Mouse (Mus musculus) hindbrain, postnatal 0 days (tissue): ENCODE results near the gene Zfp362. TPM values are rescaled to one million over a fixed set of nuclear protein-coding genes. Genes with fewer than 3 reads are reported as not detected.

Experiments
- ATAC-seq: fragments of 200-750 bp; cut with Nextera tagmentation; 2 replicates; pipeline ENCODE4 v1.8.0; 2017; ENCODE audit warnings: mild to moderate bottlenecking, moderate TSS enrichment, moderate library complexity
- DNase-seq: peaks from one replicate; pipeline ENCODE4 v3.0.0-alpha.2; 2015; ENCODE audit warnings: low spot score
- H3K27ac ChIP-seq: fragments of 300-500 bp; sonication (generic); 2 replicates; pipeline ENCODE4 v1.5.1; 2014; ENCODE audit warnings: mild to moderate bottlenecking
- H3K27me3 ChIP-seq: fragments of 300-500 bp; sonication (generic); 2 replicates; pipeline ENCODE4 v1.6.1; 2014; ENCODE audit warnings: low read length, mixed read lengths; ENCODE audit not compliant: insufficient read depth
- H3K36me3 ChIP-seq: fragments of 300-500 bp; sonication (generic); 2 replicates; pipeline ENCODE4 v1.6.1; 2014; ENCODE audit warnings: low read length, mixed read lengths; ENCODE audit not compliant: insufficient read depth
- H3K4me1 ChIP-seq: fragments of 300-500 bp; sonication (generic); 2 replicates; pipeline ENCODE4 v1.6.1; 2014; ENCODE audit warnings: antibody characterized with exemption, low read length, mixed read lengths; ENCODE audit not compliant: insufficient read depth
- H3K4me2 ChIP-seq: fragments of 300-500 bp; sonication (generic); 2 replicates; pipeline ENCODE4 v1.6.1; 2014; ENCODE audit warnings: low read depth, mild to moderate bottlenecking, low read length, moderate library complexity, mixed read lengths
- H3K4me3 ChIP-seq: fragments of 300-500 bp; sonication (generic); 2 replicates; pipeline ENCODE4 v1.5.1; 2014; ENCODE audit warnings: low read length
- H3K9ac ChIP-seq: fragments of 300-500 bp; sonication (generic); replicated peaks from 2 replicates; pipeline ENCODE4 v1.6.1; 2014; ENCODE audit warnings: mild to moderate bottlenecking, low read length, moderate library complexity, mixed read lengths
- H3K9me3 ChIP-seq: fragments of 300-500 bp; sonication (generic); 2 replicates; pipeline ENCODE4 v1.6.1; 2016; ENCODE audit warnings: low read length, mixed read lengths
- CTCF ChIP-seq: IDR thresholded peaks from 2 replicates; pipeline ENCODE4 v1.5.1; 2016; ENCODE audit warnings: antibody characterized with exemption, control low read depth, low read depth
- WGBS: fragments of 180-500 bp; shearing (Covaris S2); extraction: QIAGEN DNeasy Blood & Tissue Kit; methylation state at CpG from one replicate; pipeline ENCODE4 v1.1.7; 2014; 5-methylcytosine and 5-hydroxymethylcytosine counted together
- polyA plus RNA-seq: library from polyadenylated mRNA; unstranded; fragments of >200 nt; fragmentation: Nextera tagmentation; extraction: Ambion mirVana; gene quantifications from 2 replicates; pipeline ENCODE4 v1.2.1, GENCODE M21; 2015
- total RNA-seq: library from RNA; depleted of rRNA; stranded (reverse); fragments of >200 nt; gene quantifications from 2 replicates; pipeline ENCODE4 v1.2.3, GENCODE M21; 2014

The Zfp362 gene
- total and polyA plus RNA-seq, 2 experiments from 2014 or later: 24.9 to 25.6 TPM

GRCm38 (mm10) chr4:128803569-128803968 is 2.3 kb downstream of the Zfp362 start:
- H3K4me1 ChIP-seq: peaks cover 20% of the 10 kb centered on the region
- peak overlapping the region; percentile 72; the same call in 1 of the 2 replicates for H3K4me3 ChIP-seq
- no peaks in the 10 kb centered on the region for H3K27me3 ChIP-seq
- no peaks in the 10 kb centered on the region for H3K9me3 ChIP-seq
- ATAC-seq (no peak), DNase-seq (no peak)
- peak overlapping the region; percentile 80; the same call in 1 of the 2 replicates for H3K9ac ChIP-seq
- H3K27ac ChIP-seq: no peak overlapping the region
- WGBS: 55% methylated on average over 5 of the region's 5 CpGs
- H3K4me2 ChIP-seq: peak overlapping the region; percentile 95
- TF ChIP-seq CTCF: no peak
- no peaks in the 10 kb centered on the region for H3K36me3 ChIP-seq

GRCm38 (mm10) chr4:128801675-128802465 is 4.0 kb downstream of the Zfp362 start:
- no peaks in the 10 kb centered on the region for H3K27me3 ChIP-seq
- no peak overlapping the region for H3K4me3 ChIP-seq
- ATAC-seq (no peak), DNase-seq (no peak)
- H3K4me2 ChIP-seq: no peak overlapping the region
- H3K36me3 ChIP-seq: no peaks in the 10 kb centered on the region
- H3K27ac ChIP-seq: no peak overlapping the region
- no peak for TF ChIP-seq CTCF
- no peaks in the 10 kb centered on the region for H3K9me3 ChIP-seq
- WGBS: 61% methylated on average over 9 of the region's 9 CpGs
- no peak overlapping the region for H3K9ac ChIP-seq
- peaks cover 26% of the 10 kb centered on the region for H3K4me1 ChIP-seq

- Histone ChIP-seq H3K4me3 (no peak overlapping the region), H3K27ac (peak overlapping the region; percentile 7; the same call in 1 of the 2 replicates), H3K9ac (no peak overlapping the region), H3K36me3 (no peaks in the 10 kb centered on the region), H3K4me1 (peaks cover 12% of the 10 kb centered on the region), H3K4me2 (no peak overlapping the region), H3K27me3 (no peaks in the 10 kb centered on the region), H3K9me3 (no peaks in the 10 kb centered on the region)
- no peak for TF ChIP-seq CTCF
- 39% methylated on average over 8 of the region's 8 CpGs for WGBS
- DNase-seq (no peak), ATAC-seq (no peak)
These were observed 9.1 kb downstream of the Zfp362 start for GRCm38 (mm10) chr4:128796788-128797187.

- H3K36me3 ChIP-seq: no peaks in the 10 kb centered on the region
- ATAC-seq: peak; percentile 25; the same call in 1 of the 2 replicates
- no peak overlapping the region for H3K9ac ChIP-seq
- TF ChIP-seq CTCF: no peak
- no peaks in the 10 kb centered on the region for H3K9me3 ChIP-seq
- H3K4me3 ChIP-seq: no peak overlapping the region
- H3K27me3 ChIP-seq: no peaks in the 10 kb centered on the region
- H3K27ac ChIP-seq: no peak overlapping the region
- 7% methylated on average over 9 of the region's 9 CpGs for WGBS
- no peak overlapping the region for H3K4me2 ChIP-seq
- peaks cover 12% of the 10 kb centered on the region for H3K4me1 ChIP-seq
- peak; percentile 63 for DNase-seq
These were observed 10.2 kb downstream of the Zfp362 start for GRCm38 (mm10) chr4:128795596-128795995.

GRCm38 (mm10) chr4:128794198-128794597 is 11.6 kb downstream of the Zfp362 start:
- no peak for TF ChIP-seq CTCF
- ATAC-seq (no peak), DNase-seq (no peak)
- no peaks in the 10 kb centered on the region for H3K9me3 ChIP-seq
- 78% methylated on average over 8 of the region's 8 CpGs for WGBS
- no peak overlapping the region for H3K4me3 ChIP-seq
- H3K4me1 ChIP-seq: peaks cover 12% of the 10 kb centered on the region
- H3K27ac ChIP-seq: no peak overlapping the region
- no peak overlapping the region for H3K9ac ChIP-seq
- no peaks in the 10 kb centered on the region for H3K27me3 ChIP-seq
- no peak overlapping the region for H3K4me2 ChIP-seq
- no peaks in the 10 kb centered on the region for H3K36me3 ChIP-seq

- Histone ChIP-seq H3K4me2 (no peak overlapping the region), H3K36me3 (no peaks in the 10 kb centered on the region), H3K27me3 (no peaks in the 10 kb centered on the region), H3K9ac (no peak overlapping the region), H3K4me1 (peaks cover 12% of the 10 kb centered on the region), H3K4me3 (no peak overlapping the region), H3K27ac (no peak overlapping the region), H3K9me3 (no peaks in the 10 kb centered on the region)
- no peak for TF ChIP-seq CTCF
- DNase-seq (no peak), ATAC-seq (no peak)
- WGBS: 65% methylated on average over 1 of the region's 1 CpGs
These were observed 12.1 kb downstream of the Zfp362 start for GRCm38 (mm10) chr4:128793710-128794109.

GRCm38 (mm10) chr4:128789646-128790045 is 16.2 kb downstream of the Zfp362 start:
- Histone ChIP-seq H3K36me3 (peaks cover 23% of the 10 kb centered on the region), H3K27me3 (no peaks in the 10 kb centered on the region), H3K9ac (no peak overlapping the region), H3K4me3 (no peak overlapping the region), H3K9me3 (no peaks in the 10 kb centered on the region), H3K27ac (no peak overlapping the region), H3K4me2 (no peak overlapping the region), H3K4me1 (no peaks in the 10 kb centered on the region)
- TF ChIP-seq CTCF: no peak
- DNase-seq: no peak
- 54% methylated on average over 18 of the region's 18 CpGs for WGBS
- no peak for ATAC-seq
